Mouse (Mus musculus) T-helper 1 cell (primary cell): ENCODE results near the gene Vmn1r169.
"Not testable (repeated sequence)": the region's sequence is repeated elsewhere in the genome, so short reads cannot be mapped to it uniquely, and the experiment has no call there.

Experiments
- in situ Hi-C: fragments of 300-600 bp; cut with MboI, MseI; formaldehyde crosslinking; loops from one replicate; pipeline ENCODE4 v1.15.1; 2025; ENCODE audit warnings: high pct_unique_total_duplicates

Gene Vmn1r169

GRCm38 (mm10) chr7:23575226-23575625, at the start of gene Vmn1r169:
Vmn1r169 (plus strand) TSS chr7:23575526.
- in situ Hi-C loops: loop anchor here (5.0 kb wide), 1 partner anchor 262 kb away; the partner anchor contains the start of gene Vmn1r176

- in situ Hi-C loops: not testable (repeated sequence)
Measured at GRCm38 (mm10) chr7:23539432-23539831, 35.9 kb upstream of the Vmn1r169 start, which contains the start of gene Vmn1r168. Vmn1r168 (plus strand) TSS chr7:23539732.

GRCm38 (mm10) chr7:23605875-23606274, 30.5 kb downstream of the Vmn1r169 start, which contains the start of gene Vmn1r170:
Vmn1r170 (plus strand) TSS chr7:23606175.
- in situ Hi-C loops: not testable (repeated sequence)
